Mouse (Mus musculus): Measurements from ENCODE around the gene Zbtb17.

Zbtb17 gene

DNA sequence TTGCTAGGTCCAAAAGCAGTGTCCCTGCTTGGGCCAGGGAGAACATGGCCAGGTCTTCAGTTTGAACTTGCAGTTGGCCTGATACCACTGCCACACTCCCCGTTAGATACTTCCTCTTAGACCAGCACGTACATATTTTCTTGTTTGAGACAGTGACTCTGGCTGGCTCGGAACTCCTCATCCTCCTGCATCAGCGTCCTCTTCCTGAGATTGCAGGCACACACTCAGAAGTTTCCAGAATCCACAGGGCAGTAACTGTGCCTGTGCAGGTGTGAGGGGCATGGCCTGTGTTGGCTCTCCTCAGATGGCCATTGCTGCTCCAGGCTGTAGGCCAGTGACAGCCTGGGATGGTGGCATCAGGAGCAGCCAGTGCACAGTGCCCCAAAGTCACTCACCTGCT, 16.0 kb downstream of the Zbtb17 start:
- DNase-seq: no peak

DNA sequence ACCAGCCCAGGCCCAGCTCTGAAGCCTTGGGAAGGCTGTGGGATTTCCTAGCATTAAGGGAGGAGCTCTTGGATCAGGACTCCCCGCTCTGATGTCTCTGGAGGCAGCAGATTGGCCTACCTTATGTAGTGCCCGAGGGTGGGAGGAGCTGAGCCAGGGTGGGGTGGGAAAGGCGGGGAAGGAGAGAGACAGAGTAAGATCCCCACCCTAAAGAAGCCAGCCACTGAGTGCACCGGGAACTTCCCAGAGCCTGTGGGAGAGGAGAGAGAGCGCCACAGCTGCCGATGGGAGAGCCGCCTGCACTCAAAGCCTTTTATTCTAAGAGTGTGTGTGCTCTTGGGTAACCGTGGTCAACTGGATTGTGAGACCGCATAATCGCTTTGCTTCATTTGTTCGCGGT, 16.6 kb downstream of the Zbtb17 start:
- DNase-seq: no peak

DNA sequence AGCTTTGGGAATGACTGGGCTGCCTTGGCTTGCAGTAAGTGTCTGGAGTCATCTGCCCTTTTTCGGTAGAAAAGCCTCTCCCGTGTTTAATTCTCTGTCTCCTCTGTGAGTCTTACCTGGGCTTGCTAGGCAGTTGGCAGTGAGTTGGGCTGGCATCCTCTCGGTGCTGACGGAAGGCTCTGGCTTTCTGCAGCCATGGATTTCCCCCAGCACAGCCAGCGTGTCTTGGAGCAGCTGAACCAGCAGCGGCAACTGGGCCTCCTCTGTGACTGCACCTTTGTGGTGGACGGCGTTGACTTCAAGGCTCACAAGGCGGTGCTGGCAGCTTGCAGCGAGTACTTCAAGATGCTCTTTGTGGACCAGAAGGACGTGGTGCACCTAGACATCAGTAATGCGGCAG, 17.1 kb downstream of the Zbtb17 start:
- no peak for DNase-seq

DNA sequence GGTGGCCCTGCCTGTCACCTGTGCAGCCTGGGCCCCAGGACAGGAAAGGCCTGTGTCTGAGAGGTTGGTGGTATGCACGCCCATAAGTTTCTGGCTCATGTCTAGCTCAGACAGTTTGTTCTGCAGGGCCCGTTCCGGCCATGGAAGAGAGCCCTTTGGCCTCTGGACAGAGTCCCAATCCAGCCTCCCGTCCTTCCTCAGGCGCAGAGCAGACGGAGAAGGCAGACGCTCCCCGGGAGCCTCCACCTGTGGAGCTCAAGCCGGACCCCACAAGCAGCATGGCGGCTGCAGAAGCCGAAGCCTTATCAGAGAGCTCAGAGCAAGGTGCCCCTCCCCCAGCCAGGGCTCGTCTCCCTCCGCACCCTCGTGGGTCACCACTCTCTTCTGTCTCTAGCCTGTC, 19.0 kb downstream of the Zbtb17 start:
- DNase-seq: no peak

DNA sequence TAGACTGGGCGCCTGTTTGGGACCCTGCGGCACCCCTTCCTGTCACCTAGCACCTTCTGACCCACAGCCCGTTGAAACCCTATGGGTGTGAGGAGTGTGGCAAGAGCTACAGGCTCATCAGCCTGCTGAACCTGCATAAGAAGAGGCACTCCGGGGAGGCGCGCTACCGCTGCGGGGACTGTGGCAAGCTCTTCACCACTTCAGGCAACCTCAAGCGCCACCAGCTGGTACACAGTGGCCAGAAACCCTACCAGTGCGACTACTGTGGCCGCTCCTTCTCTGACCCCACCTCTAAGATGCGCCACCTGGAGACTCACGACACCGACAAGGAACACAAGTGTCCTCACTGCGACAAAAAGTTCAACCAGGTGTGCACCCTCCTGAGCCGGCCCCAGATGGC, 20.3 kb downstream of the Zbtb17 start:
- DNase-seq: no peak

DNA sequence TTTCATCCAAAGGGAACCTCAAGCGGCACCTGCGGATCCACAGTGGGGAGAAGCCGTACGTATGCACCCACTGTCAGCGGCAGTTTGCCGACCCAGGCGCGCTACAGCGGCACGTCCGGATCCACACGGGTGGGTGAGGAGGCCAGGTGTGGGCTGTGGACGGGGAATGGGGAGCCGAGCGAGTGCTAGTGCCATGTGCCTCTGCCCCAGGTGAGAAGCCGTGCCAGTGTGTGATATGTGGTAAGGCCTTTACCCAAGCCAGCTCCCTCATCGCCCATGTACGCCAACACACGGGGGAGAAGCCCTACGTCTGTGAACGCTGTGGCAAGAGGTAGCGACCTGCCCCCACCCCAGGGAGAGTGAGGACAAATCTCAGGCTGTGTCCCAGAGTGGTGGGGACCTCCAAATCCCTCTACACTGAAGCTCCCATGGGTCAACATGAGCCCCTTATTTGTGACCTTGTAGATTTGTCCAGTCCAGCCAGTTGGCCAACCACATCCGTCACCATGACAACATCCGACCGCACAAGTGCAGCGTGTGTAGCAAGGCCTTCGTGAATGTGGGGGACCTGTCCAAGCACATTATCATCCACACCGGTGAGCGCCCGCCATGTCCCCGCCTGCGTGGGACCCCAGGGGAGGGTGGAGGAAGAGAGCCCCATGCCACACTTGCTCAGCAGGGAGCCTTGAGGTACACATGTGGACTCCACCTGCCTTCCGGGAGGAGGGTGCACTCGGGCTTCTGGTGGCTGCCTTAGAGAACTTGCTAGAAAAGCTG, 21.2 kb downstream of the Zbtb17 start:
- no peak for DNase-seq

DNA sequence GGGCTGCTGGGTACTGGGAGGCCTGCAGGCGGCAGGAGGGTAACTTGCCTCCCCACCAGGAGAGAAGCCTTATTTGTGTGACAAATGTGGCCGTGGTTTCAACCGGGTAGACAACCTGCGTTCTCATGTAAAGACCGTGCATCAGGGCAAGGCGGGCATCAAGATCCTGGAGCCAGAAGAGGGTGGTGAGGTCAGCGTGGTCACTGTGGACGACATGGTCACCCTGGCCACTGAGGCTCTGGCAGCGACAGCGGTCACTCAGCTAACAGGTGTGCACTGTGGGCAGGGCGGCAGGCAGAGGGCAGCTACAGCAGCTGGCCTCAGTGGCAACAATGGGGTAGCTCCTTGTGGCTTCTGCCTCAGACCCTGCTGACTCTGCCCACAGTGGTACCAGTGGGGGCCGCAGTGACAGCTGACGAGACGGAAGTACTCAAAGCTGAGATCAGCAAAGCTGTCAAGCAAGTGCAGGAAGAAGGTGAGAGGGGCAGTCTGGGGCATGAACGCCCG, 21.9 kb downstream of the Zbtb17 start:
- no peak for DNase-seq

DNA sequence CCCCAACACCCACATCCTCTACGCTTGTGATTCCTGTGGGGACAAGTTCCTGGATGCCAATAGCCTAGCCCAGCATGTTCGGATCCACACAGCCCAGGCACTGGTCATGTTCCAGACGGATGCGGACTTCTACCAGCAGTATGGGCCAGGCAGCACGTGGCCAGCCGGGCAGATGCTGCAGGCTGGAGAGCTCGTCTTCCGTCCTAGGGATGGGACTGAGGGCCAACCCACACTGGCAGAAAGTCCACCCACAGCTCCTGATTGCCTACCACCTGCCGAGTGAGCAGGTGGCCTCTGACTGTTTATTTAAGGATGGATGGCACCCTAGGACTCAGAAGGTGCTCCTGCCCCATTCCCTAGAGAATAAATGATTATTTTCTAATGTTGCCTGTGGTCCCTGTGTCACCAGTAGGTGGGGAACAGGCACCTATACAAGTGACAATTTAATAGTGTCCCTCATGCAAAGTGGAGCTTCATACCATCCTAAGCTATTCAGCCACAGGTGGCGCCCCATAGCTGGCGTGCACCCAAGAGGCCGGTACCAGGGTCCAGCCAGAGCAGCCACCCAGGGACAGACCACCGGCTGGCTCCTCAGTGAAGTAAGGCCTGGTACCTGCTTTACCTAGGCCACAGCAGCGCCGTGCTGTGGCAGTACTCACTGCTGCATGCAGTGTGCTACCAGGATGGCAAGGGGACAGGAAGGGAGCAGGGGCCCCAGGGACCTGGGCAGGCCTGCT, 22.6 kb downstream of the Zbtb17 start:
- no peak for DNase-seq

DNA sequence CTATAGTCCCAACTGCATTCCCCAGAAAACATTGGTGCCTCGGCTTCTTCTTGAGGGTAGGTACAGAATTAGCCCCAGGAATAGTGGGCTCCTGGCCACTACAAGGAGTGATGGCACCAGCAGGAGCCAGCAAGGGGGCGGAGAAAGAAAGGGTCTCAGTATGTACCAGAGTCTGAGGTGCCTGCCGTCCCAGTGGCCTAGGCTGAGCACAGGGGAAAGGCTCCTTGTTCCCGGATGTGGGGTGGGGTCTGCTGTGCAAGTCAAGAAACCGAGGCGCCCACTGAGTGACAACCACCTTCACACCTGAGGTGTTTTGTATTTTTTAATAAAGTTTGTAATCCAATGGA, 23.1 kb downstream of the Zbtb17 start:
- no peak for DNase-seq

DNA sequence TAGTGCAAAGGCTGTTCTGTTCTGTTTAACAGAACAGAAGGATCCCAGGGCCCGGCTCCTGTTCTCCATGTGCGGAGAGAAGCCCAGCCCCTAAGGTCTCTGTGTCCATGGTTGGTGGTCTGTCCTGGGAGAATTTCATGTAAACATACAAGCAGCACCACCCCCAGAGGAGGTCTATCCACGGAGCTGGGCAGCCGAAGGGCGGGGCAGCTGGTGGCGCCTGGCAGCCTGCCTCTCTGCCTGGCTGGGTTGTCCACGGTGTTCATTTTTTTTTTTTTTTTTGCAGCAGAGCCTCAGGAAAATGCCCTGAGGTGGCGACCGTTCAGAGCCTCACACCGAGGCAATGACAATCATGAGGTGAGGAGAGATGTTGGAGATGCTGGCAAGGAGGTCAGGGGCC, 24.1 kb downstream of the Zbtb17 start:
- DNase-seq: peak; percentile 70 to 78

DNA sequence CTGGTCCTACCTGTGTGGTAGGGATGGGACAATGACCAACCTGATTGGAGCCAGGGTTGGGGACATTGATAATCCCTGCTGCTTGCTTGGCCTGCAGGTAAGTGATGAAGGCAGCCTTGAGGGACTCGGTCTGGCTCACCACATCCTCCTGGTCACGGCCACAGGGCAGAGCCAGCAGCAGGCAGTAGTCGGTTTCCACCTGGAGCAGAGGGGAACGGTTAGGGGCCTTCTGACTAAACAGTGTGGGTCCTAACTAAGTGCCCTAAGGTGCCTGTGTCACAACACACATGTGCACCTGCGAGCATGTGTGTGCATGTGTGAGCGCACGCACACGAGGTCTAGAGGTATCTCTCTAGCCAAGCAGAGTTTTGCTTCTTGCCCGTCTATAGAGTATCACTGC, 24.9 kb downstream of the Zbtb17 start:
- DNase-seq: no peak

DNA sequence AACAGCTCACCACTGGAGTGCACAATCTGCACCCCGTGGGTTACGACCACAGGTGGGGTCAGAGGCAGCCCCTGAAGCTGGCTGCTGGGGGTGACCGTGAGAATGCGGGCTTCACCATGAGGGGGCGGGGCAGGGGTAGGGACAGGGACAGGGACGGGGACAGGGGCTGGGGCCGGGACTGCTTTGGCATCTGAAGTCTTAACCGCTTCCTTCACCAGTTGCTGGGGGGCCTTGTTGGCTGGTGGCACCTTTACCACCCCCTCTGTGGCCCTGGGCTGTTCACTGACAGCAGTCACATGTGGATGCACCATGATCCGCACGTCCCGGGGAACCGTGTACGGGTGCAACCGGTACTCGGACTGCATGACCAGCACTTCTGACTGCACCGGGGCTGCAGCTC, 27.0 kb downstream of the Zbtb17 start:
- no peak for DNase-seq

DNA sequence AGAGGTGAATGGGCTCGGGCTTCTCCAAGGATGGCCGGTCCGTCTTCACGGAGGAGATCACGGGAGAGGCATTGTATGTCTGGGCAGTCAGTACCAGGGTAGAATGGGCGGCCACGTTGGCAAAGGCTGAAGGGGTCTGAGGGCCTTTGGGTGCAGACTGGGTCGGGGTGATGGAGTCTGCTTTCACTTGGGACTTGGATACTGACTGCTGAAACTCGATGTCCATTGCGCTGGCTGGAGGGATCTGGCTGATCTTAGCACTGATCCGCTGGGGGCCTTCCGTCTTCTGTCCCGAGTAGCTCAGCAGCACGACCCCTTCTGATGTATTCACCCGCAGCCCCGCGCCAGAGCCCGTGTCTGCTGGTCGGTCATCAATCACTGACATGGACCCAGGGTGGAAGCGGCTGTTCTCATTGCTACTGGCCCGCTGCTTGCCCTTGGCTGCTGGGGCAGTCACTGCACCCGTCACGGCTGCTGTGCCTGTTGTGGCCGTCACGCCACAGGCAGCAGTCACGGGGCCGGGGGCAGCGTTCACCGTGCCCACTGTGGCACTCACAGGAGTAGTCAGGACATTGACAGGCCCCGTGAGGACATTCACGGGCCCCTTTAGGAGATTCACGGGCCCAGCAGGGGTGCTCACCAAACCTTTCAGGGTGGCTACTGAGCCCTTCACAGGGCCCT, 28.3 kb downstream of the Zbtb17 start:
- DNase-seq: no peak

DNA sequence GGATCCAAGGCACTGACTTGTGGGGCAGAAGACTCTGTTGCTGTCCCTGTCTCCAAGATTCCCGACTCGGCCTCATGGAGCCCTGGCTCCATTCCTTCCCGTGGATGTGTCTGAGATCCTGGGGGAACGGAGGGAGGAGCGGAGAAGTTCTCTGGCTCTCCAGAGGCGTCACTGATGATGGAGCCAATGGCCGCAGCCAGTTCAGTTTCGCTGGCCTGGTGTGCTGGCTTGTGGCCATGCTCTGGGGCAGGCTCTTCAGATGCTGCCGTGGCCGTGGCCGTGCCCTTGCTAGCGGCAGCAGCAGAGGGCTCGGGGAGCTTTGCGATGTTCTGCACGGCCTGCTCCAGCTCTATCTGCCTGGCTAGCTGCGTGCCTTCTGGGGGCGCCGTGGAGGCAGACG, 30.0 kb downstream of the Zbtb17 start:
- DNase-seq: peak in 1 of 2 experiments; percentile 22

DNA sequence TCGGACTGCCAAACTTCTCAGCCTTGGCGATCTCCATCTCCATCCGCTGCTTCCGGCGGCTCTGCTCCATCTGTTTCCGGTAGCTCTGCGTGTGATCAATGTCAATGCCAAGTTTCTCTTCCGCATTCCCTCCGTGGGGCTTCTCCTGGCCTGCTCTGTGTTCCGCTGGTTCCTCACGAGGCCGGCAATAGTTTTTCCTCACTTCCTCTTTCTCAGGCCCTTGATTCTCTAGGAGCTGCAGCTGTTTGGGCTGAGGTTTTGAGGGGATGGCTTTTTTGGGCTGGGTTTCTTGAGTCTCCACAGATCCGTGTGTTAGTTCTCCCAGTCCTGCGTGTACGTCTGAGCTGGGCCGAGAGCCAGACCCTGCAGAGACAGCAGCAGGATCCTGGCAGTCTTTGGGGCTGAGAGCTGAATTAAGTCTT, 33.2 kb downstream of the Zbtb17 start:
- peak; percentile 91 to 95 for DNase-seq

DNA sequence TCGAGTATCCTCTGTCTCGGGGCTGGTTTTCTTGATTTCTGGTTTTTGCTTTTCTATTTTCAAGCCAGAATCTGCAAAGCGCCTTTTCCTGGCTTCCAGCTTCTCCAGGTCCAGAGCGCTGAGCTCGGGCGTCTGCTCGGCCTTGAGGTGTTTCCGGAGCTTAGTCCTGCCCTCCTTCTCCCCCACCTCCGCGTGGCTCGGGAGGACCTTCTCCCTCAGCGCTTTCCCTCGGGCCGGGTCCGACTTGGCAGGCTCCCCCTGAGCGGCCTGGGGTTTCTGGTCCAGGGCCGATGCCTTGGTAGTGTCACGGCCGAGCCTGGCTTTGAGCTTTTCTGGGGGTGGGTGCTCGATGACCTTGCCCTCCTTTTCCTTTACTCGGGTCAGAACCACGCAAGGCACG, 33.8 kb downstream of the Zbtb17 start:
- DNase-seq: peak; percentile 64 to 67

DNA sequence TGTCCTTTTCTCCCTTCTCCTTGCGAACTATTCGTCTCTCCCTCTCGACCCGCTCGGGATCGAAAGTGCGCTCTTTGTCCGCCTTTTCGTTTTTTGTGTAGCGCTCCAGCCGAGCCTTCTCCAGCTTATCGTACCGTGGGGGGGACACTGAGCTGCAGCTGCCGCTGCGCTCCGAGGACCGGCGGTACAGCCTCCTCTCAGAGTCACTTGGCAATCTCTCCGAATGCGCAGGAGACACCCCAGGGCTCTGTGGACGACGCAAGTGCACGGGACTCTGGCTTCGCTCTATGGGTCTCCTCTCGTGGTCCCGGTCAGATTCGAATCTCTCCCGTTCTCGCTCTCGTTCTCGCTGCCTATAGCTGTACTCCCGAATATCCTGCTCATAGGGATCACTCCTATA, 34.3 kb downstream of the Zbtb17 start:
- peak; percentile 33 to 40 for DNase-seq

DNA sequence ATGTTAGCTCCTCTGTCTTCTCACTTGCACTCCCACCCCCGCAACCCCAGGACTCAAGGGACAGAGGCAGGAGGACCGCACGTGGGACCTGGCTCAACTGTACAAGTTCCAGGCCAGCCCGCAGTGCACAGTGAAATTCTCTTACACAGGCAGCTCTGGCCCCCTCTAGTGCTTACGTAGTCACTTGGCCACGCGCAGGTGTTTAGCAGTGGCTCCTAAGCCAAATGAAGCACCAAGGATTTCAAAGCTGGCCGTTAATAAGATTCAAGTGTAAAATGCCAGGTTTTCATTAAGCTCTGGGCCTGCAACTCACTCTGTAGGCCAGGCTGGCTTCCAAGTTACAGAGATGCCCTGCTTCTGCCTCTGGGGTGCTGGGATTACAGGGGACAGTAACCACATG, 35.0 kb downstream of the Zbtb17 start:
- DNase-seq: peak; percentile 51 to 52

DNA sequence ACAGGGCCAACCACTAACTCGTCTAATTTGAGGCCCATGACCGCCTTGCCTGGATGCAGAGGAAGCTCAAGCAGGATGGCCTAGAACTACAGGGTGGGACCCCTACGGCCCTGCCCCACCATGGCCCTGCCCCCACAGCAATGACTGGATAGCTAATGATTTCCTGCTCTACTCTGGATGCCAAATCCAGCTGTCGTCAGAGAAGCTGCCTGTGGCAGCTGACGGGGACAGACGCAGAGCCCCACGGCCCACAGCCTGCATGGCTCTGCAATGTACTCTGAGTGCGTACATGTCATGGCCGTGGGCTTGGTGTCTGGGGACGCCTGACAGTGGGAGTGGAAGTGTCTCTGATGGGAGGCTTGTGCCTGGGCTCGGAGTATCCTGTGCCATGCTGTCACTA, 39.6 kb downstream of the Zbtb17 start:
- no peak for DNase-seq

DNA sequence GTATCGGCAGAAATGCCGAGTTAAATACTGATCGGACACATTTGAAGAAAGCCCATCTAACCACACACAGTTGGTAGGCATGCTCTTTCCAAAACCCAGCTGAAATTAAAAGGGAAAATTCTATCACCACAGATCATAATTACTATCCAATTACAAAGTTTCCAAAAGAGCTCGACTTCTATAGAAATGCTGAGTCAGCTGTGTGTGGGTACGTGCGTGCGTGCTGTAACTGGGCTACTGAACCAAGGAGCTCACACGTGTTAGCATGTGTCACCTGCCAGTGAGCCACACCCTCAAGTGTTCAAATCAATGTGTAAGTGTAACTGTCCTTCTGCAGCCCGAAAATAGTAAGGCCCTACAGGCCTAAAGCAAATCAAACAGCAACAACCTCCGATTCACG, 43.1 kb downstream of the Zbtb17 start:
- no peak for DNase-seq

DNA sequence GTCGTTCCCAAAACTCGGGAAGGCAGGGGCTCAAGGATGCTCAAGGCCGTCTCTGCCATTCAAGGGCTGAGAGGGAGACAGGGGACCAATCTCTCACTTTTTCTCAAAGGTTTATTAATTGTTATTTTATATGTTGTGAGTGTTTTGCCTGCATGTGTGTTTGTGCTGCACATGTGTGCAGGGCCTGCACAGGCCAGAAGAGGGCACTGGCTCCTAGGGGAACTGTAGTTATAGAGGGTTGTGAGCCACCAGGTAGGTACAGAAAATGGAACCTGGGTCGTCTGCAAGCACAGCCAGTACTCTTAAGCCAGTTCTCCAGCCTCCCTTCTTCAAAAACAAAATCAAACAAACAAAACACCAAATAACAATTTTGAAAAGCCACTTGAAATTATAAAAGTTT, 44.2 kb downstream of the Zbtb17 start:
- no peak for DNase-seq

DNA sequence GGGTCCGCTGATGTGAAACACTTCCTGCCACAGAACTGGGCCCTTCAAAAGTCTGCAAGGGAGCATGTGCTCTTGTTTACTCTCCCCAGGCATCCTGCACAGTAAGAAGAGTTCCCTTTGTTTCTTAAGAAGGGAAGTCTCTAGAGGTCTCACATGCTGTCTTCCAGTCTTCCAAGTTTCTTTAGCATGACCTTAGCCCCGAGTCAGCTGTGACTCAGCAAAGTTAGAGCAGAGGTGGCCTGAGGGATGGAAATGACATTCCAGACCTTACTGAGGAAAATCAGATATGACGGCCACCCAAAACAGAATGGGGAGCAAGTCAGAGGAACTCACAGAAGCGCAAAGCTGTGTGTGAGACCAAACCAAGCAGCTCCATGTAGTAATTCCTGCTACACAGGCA, 56.2 kb downstream of the Zbtb17 start:
- DNase-seq: no peak

DNA sequence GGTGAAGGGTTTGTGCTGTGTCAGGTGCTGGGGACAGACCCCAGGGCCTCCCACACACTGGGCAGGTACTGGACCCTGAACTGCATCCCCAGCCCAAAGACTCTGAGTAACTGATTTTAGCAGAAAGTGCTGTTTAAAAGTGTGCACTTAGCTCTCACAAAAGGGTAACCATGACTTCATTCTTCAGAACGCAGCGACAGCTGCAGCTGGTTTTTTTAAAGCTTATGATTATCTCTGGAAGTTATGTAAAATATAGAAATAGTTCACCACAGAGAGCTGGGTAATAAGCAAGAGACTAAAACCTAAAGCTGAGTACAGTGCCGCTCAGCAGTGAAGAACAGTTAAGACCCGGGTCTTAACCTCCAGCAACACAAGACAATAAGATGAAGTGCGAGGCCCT, 56.6 kb downstream of the Zbtb17 start:
- DNase-seq: no peak

DNA sequence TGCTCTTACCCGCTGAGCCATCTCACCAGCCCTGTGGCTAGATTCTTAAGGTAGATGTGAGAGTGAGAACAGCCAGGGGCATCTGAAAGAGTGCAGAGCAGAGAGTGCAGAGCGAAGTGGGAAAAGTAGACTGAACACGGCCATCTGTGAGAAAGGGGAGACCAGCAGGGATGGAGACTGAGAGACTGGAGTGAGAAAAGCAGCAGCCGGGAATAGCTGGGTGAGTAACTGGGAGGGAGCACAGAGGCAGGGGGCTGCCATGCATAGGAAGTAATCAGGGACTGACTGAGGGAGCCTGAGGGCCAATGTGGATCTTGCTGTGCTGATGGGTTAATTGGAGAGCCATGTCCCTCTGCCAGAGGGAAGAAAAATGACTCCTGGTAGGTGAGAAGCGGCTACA, 58.3 kb downstream of the Zbtb17 start:
- no peak for DNase-seq
